Mouse (Mus musculus) intestine, postnatal 0 days (tissue): ENCODE data around the gene Pde4d. TPM values are rescaled to one million over a fixed set of nuclear protein-coding genes. Genes with fewer than 3 reads are reported as not detected.

Experiments used
- ATAC-seq: fragments of 200-750 bp; cut with Nextera tagmentation; 2 replicates; pipeline ENCODE4 v1.8.0; 2017; ENCODE audit warnings: mild to moderate bottlenecking, moderate TSS enrichment, moderate library complexity
- H3K27ac ChIP-seq: fragments of 300-500 bp; sonication (generic); 2 replicates; pipeline ENCODE4 v1.5.1; 2014; ENCODE audit warnings: mild to moderate bottlenecking, low read depth, low read length, moderate library complexity
- H3K27me3 ChIP-seq: fragments of 300-500 bp; sonication (generic); replicated peaks from 2 replicates; pipeline ENCODE4 v1.6.1; 2014; ENCODE audit warnings: low read length, mixed read lengths; ENCODE audit not compliant: control insufficient read depth, insufficient read depth
- H3K36me3 ChIP-seq: fragments of 300-500 bp; sonication (generic); 2 replicates; pipeline ENCODE4 v1.6.1; 2014; ENCODE audit warnings: mild to moderate bottlenecking, moderate library complexity; ENCODE audit not compliant: control insufficient read depth, insufficient read depth
- H3K4me1 ChIP-seq: fragments of 300-500 bp; sonication (generic); replicated peaks from 2 replicates; pipeline ENCODE4 v1.6.1; 2014; ENCODE audit warnings: antibody characterized with exemption, low read length, mixed read lengths; ENCODE audit not compliant: control insufficient read depth, insufficient read depth
- H3K4me2 ChIP-seq: fragments of 300-500 bp; sonication (generic); replicated peaks from 2 replicates; pipeline ENCODE4 v1.6.1; 2014; ENCODE audit warnings: low read depth, mild to moderate bottlenecking, moderate library complexity
- H3K4me3 ChIP-seq: fragments of 300-500 bp; sonication (generic); 2 replicates; pipeline ENCODE4 v1.5.1; 2014; ENCODE audit warnings: low read depth, low read length
- H3K9ac ChIP-seq: fragments of 300-500 bp; sonication (generic); 2 replicates; pipeline ENCODE4 v1.6.1; 2014; ENCODE audit warnings: mild to moderate bottlenecking, low read depth, low read length
- H3K9me3 ChIP-seq: fragments of 300-500 bp; sonication (generic); 2 replicates; pipeline ENCODE4 v1.6.1; 2016; ENCODE audit warnings: mixed run types; ENCODE audit not compliant: control insufficient read depth
- CTCF ChIP-seq: sonication (generic); IDR thresholded peaks from 2 replicates; pipeline ENCODE4 v1.5.1; 2016; ENCODE audit warnings: low read depth, mild to moderate bottlenecking, control low read depth, antibody characterized with exemption, moderate library complexity
- WGBS: fragments of 180-500 bp; shearing (Covaris S2); extraction: QIAGEN DNeasy Blood & Tissue Kit; methylation state at CpG from one replicate; pipeline ENCODE4 v1.1.7; 2014; 5-methylcytosine and 5-hydroxymethylcytosine counted together
- microRNA counts: library from miRNA; unstranded; fragments of <30 nt; microRNA quantifications from one replicate; lab custom pipeline; 2016
- microRNA-seq: library from miRNA; unstranded; fragments of <30 nt; microRNA quantifications from one replicate; pipeline ENCODE4, GENCODE M21; 2016
- polyA plus RNA-seq: library from polyadenylated mRNA; unstranded; fragments of >200 nt; fragmentation: Nextera tagmentation; extraction: Ambion mirVana; gene quantifications from 2 replicates; pipeline ENCODE4 v1.2.1, GENCODE M21; 2015

Gene Pde4d
- polyA plus RNA-seq, 1 experiment from 2014 or later = 17.8 TPM

GRCm38 (mm10) chr13:110002081-110002480 lies 1552.3 kb downstream of the Pde4d start:
- Histone ChIP-seq H3K4me3 (no peak overlapping the region), H3K27ac (no peak overlapping the region), H3K4me2 (no peak overlapping the region), H3K9ac (no peak overlapping the region), H3K4me1 (no peaks in the 10 kb centered on the region), H3K9me3 (no peaks in the 10 kb centered on the region), H3K27me3 (peaks cover 6% of the 10 kb centered on the region; the same call in 1 of the 2 replicates), H3K36me3 (no peaks in the 10 kb centered on the region)
- ATAC-seq = no peak
- TF ChIP-seq CTCF = no peak
- 78% methylated on average over 3 of the region's 3 CpGs for WGBS

MicroRNAs encoded within 50 kb of the gene (microRNA counts, 519-probe panel; counts per million panel counts)
- microRNA mmu-miR-1904 (lab: Ali Mortazavi, UCI) = not detected
- not detected for microRNA mmu-miR-582-3p (lab: Ali Mortazavi, UCI)
- microRNA mmu-miR-582-5p (lab: Ali Mortazavi, UCI) = 3,693 counts per million, percentile 48 among the panel's probes with 10 or more counts

Small RNA genes lying within 50 kb of the gene (microRNA-seq; reads per million reads assigned to microRNA genes)
- gene Mir1904 (not detected), gene Mir582 (73.1 reads per million, percentile 44 among the genes with 10 or more reads in this experiment)

Other genes with a start within 250 kb of the Pde4d start
- 9.9 and 10.8 TPM in 2 replicates for gene Elovl7, start 235.5 kb upstream of the Pde4d start, polyA plus RNA-seq
- 1.3 and 1.6 TPM in 2 replicates for gene Depdc1b, start 133.6 kb upstream of the Pde4d start, polyA plus RNA-seq